Mouse (Mus musculus) hindbrain, postnatal 0 days (tissue): ENCODE data around the gene Tyro3. TPM values are rescaled to one million over a fixed set of nuclear protein-coding genes. Genes with fewer than 3 reads are reported as not detected.

Source experiments
- ATAC-seq: fragments of 200-750 bp; cut with Nextera tagmentation; 2 replicates; pipeline ENCODE4 v1.8.0; 2017; ENCODE audit warnings: mild to moderate bottlenecking, moderate TSS enrichment, moderate library complexity
- DNase-seq: peaks from one replicate; pipeline ENCODE4 v3.0.0-alpha.2; 2015; ENCODE audit warnings: low spot score
- H3K27ac ChIP-seq: fragments of 300-500 bp; sonication (generic); 2 replicates; pipeline ENCODE4 v1.5.1; 2014; ENCODE audit warnings: mild to moderate bottlenecking
- H3K27me3 ChIP-seq: fragments of 300-500 bp; sonication (generic); 2 replicates; pipeline ENCODE4 v1.6.1; 2014; ENCODE audit warnings: low read length, mixed read lengths; ENCODE audit not compliant: insufficient read depth
- H3K36me3 ChIP-seq: fragments of 300-500 bp; sonication (generic); 2 replicates; pipeline ENCODE4 v1.6.1; 2014; ENCODE audit warnings: low read length, mixed read lengths; ENCODE audit not compliant: insufficient read depth
- H3K4me1 ChIP-seq: fragments of 300-500 bp; sonication (generic); 2 replicates; pipeline ENCODE4 v1.6.1; 2014; ENCODE audit warnings: antibody characterized with exemption, low read length, mixed read lengths; ENCODE audit not compliant: insufficient read depth
- H3K4me2 ChIP-seq: fragments of 300-500 bp; sonication (generic); 2 replicates; pipeline ENCODE4 v1.6.1; 2014; ENCODE audit warnings: low read depth, mild to moderate bottlenecking, low read length, moderate library complexity, mixed read lengths
- H3K4me3 ChIP-seq: fragments of 300-500 bp; sonication (generic); 2 replicates; pipeline ENCODE4 v1.5.1; 2014; ENCODE audit warnings: low read length
- H3K9ac ChIP-seq: fragments of 300-500 bp; sonication (generic); replicated peaks from 2 replicates; pipeline ENCODE4 v1.6.1; 2014; ENCODE audit warnings: mild to moderate bottlenecking, low read length, moderate library complexity, mixed read lengths
- H3K9me3 ChIP-seq: fragments of 300-500 bp; sonication (generic); 2 replicates; pipeline ENCODE4 v1.6.1; 2016; ENCODE audit warnings: low read length, mixed read lengths
- CTCF ChIP-seq: IDR thresholded peaks from 2 replicates; pipeline ENCODE4 v1.5.1; 2016; ENCODE audit warnings: antibody characterized with exemption, control low read depth, low read depth
- WGBS: fragments of 180-500 bp; shearing (Covaris S2); extraction: QIAGEN DNeasy Blood & Tissue Kit; methylation state at CpG from one replicate; pipeline ENCODE4 v1.1.7; 2014; 5-methylcytosine and 5-hydroxymethylcytosine counted together
- polyA plus RNA-seq: library from polyadenylated mRNA; unstranded; fragments of >200 nt; fragmentation: Nextera tagmentation; extraction: Ambion mirVana; gene quantifications from 2 replicates; pipeline ENCODE4 v1.2.1, GENCODE M21; 2015
- total RNA-seq: library from RNA; depleted of rRNA; stranded (reverse); fragments of >200 nt; gene quantifications from 2 replicates; pipeline ENCODE4 v1.2.3, GENCODE M21; 2014

Tyro3 gene
- total and polyA plus RNA-seq, 2 experiments from 2014 or later = 26.6 to 85.8 TPM

GRCm38 (mm10) chr2:119837616-119838015 lies 40.1 kb downstream of the Tyro3 start:
- Histone ChIP-seq H3K4me3 (no peak overlapping the region), H3K4me1 (no peaks in the 10 kb centered on the region), H3K27me3 (no peaks in the 10 kb centered on the region), H3K4me2 (no peak overlapping the region), H3K36me3 (no peaks in the 10 kb centered on the region), H3K9me3 (no peaks in the 10 kb centered on the region), H3K27ac (no peak overlapping the region), H3K9ac (no peak overlapping the region)
- no peak for ATAC-seq
- no peak for TF ChIP-seq CTCF
- WGBS = 89% methylated on average over 7 of the region's 7 CpGs
- no peak for DNase-seq

GRCm38 (mm10) chr2:119838363-119839156 lies 41.0 kb downstream of the Tyro3 start:
- H3K4me3 ChIP-seq = no peak overlapping the region
- H3K27me3 ChIP-seq = no peaks in the 10 kb centered on the region
- DNase-seq = no peak
- no peak for ATAC-seq
- no peak overlapping the region for H3K4me2 ChIP-seq
- TF ChIP-seq CTCF = no peak
- no peak overlapping the region for H3K9ac ChIP-seq
- H3K36me3 ChIP-seq = no peaks in the 10 kb centered on the region
- no peaks in the 10 kb centered on the region for H3K9me3 ChIP-seq
- no peaks in the 10 kb centered on the region for H3K4me1 ChIP-seq
- WGBS = 72% methylated on average over 11 of the region's 11 CpGs
- no peak overlapping the region for H3K27ac ChIP-seq

GRCm38 (mm10) chr2:119840008-119840407 lies 42.5 kb downstream of the Tyro3 start:
- Histone ChIP-seq H3K36me3 (no peaks in the 10 kb centered on the region), H3K4me3 (no peak overlapping the region), H3K4me2 (no peak overlapping the region), H3K27ac (no peak overlapping the region), H3K27me3 (no peaks in the 10 kb centered on the region), H3K4me1 (no peaks in the 10 kb centered on the region), H3K9ac (no peak overlapping the region), H3K9me3 (no peaks in the 10 kb centered on the region)
- TF ChIP-seq CTCF = no peak
- ATAC-seq (no peak), DNase-seq (no peak)

GRCm38 (mm10) chr2:119842000-119842399 lies 44.5 kb downstream of the Tyro3 start:
- DNase-seq = no peak
- H3K4me3 ChIP-seq = no peak overlapping the region
- 79% methylated on average over 6 of the region's 6 CpGs for WGBS
- TF ChIP-seq CTCF = no peak
- no peak overlapping the region for H3K27ac ChIP-seq
- H3K27me3 ChIP-seq = no peaks in the 10 kb centered on the region
- ATAC-seq = no peak
- no peaks in the 10 kb centered on the region for H3K36me3 ChIP-seq
- H3K4me2 ChIP-seq = no peak overlapping the region
- no peaks in the 10 kb centered on the region for H3K4me1 ChIP-seq
- no peak overlapping the region for H3K9ac ChIP-seq
- H3K9me3 ChIP-seq = no peaks in the 10 kb centered on the region

GRCm38 (mm10) chr2:119843526-119843925 lies 46.0 kb downstream of the Tyro3 start:
- no peak overlapping the region for H3K4me3 ChIP-seq
- WGBS = 95% methylated on average over 4 of the region's 4 CpGs
- no peak overlapping the region for H3K4me2 ChIP-seq
- H3K9me3 ChIP-seq = no peaks in the 10 kb centered on the region
- ATAC-seq (no peak), DNase-seq (no peak)
- TF ChIP-seq CTCF = no peak
- H3K27ac ChIP-seq = no peak overlapping the region
- no peaks in the 10 kb centered on the region for H3K27me3 ChIP-seq
- H3K4me1 ChIP-seq = no peaks in the 10 kb centered on the region
- H3K9ac ChIP-seq = no peak overlapping the region
- H3K36me3 ChIP-seq = no peaks in the 10 kb centered on the region

GRCm38 (mm10) chr2:119845882-119846546 lies 48.5 kb downstream of the Tyro3 start:
- H3K27me3 ChIP-seq = no peaks in the 10 kb centered on the region
- H3K4me3 ChIP-seq = no peak overlapping the region
- no peaks in the 10 kb centered on the region for H3K36me3 ChIP-seq
- TF ChIP-seq CTCF = no peak
- no peaks in the 10 kb centered on the region for H3K9me3 ChIP-seq
- no peak overlapping the region for H3K27ac ChIP-seq
- H3K4me1 ChIP-seq = no peaks in the 10 kb centered on the region
- WGBS = 79% methylated on average over 2 of the region's 2 CpGs
- no peak for DNase-seq
- no peak overlapping the region for H3K4me2 ChIP-seq
- H3K9ac ChIP-seq = no peak overlapping the region
- no peak for ATAC-seq

GRCm38 (mm10) chr2:119846929-119847328 lies 49.4 kb downstream of the Tyro3 start:
- H3K9ac ChIP-seq = no peak overlapping the region
- TF ChIP-seq CTCF = no peak
- 0 out of 2 replicates have a peak, but pooled peaks have one; percentile 40 for ATAC-seq
- H3K27ac ChIP-seq = no peak overlapping the region
- no peaks in the 10 kb centered on the region for H3K4me1 ChIP-seq
- H3K4me2 ChIP-seq = no peak overlapping the region
- H3K27me3 ChIP-seq = no peaks in the 10 kb centered on the region
- H3K4me3 ChIP-seq = no peak overlapping the region
- no peaks in the 10 kb centered on the region for H3K36me3 ChIP-seq
- WGBS = 56% methylated on average over 4 of the region's 4 CpGs
- DNase-seq = peak; percentile 51
- no peaks in the 10 kb centered on the region for H3K9me3 ChIP-seq
